Comparison of ENCODE assay signal across 8 mouse cellular contexts in the genomic region with DNA sequence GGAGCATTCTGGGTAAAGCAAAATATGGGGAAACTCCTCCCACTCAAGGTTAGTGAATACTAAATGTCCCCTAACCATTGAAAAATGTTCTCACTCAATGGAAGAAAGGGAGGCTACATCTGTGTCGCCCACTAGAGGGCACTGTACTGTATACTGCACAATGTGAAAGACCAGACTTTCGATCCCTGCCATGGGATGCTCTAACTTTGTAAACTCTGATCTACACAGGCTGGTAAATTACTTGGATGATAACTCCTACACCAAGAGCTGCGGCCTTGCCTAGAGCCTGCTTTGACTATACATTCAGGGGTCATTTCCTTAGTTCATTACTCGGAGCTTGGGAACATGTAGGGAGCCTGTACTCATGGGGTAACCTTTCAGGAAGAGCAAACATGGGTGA. TPM values are rescaled to one million over a fixed set of nuclear protein-coding genes. Genes with fewer than 3 reads are reported as not detected.
DNase-seq lines count a peak whose midpoint lies in the region; ATAC-seq and TF ChIP-seq lines count a peak whose summit lies in the region.

No protein-coding gene starts in this region.

- no peaks in the 10 kb centered on the region for H3K36me3 ChIP-seq in spleen, adult 2 months (ENCODE audit: control insufficient read depth, insufficient read depth, low read length)

- 15% methylated on average over 4 of the region's 4 CpGs for WGBS in spleen, adult 2 months

- peak; percentile 74 for ATAC-seq in megakaryocyte-erythroid progenitor cell, adult 5-6 weeks (replicated peaks; ENCODE audit: low FRiP score, low TSS enrichment, poor library complexity, severe bottlenecking)

- H3K27ac ChIP-seq in embryonic fibroblast, embryonic 13.5 days (ENCODE audit: insufficient read depth, low read length), result peak overlapping the region; percentile 76
- no peak overlapping the region for H3K27ac ChIP-seq in spleen, adult 2 months (ENCODE audit: insufficient read depth, low read length)

- H3K4me1 ChIP-seq in embryonic fibroblast, embryonic 13.5 days (ENCODE audit: control insufficient read depth, insufficient read depth, low read length), result peaks cover 6% of the 10 kb centered on the region
- peaks cover 2% of the 10 kb centered on the region; the same call in 1 of the 2 replicates for H3K4me1 ChIP-seq in spleen, adult 2 months (ENCODE audit: control insufficient read depth, insufficient read depth, insufficient read length)

- DNase-seq in adrenal gland, adult 18-20 months (ENCODE audit: low spot score in 2 of 2), result peak; percentile 27 to 38
- DNase-seq in adrenal gland, postnatal 4 days (ENCODE audit: low spot score in 2 of 2), result no peak
- DNase-seq in adrenal gland, postnatal 36 days, result peak; percentile 36 to 64
- DNase-seq in heart, postnatal 14 days, result peak; percentile 58 to 73
- peak; percentile 57 to 62 for DNase-seq in layer of hippocampus, postnatal 10 days (ENCODE audit: low spot score in 2 of 2)
- peak; percentile 41 to 43 for DNase-seq in spleen, adult 2 months (ENCODE audit: low read depth in 1 of 2, low spot score in 2 of 2)

- no peaks in the 10 kb centered on the region for H3K27me3 ChIP-seq in spleen, adult 2 months (ENCODE audit: control insufficient read depth, insufficient read depth, low read length)

- TF ChIP-seq CTCF in embryonic fibroblast, embryonic 13.5 days (IDR thresholded peaks at IDR 0.05; ENCODE audit: borderline replicate concordance, insufficient read depth, low read length), result no peak; the same call in 1 of the 2 replicates
- TF ChIP-seq CTCF in spleen, adult 2 months (IDR thresholded peaks at IDR 0.05; ENCODE audit: extremely low read depth, insufficient read depth, insufficient read length, insufficient replicate concordance), result peak; percentile 47; the same call in 1 of the 2 replicates

- intact Hi-C loops in heart, postnatal 14 days (cut with DNase I), result loop anchor here (2.0 to 5.0 kb wide), 3 partner anchors 50 to 181 kb away; no protein-coding TSS in a partner anchor

- TF ChIP-seq POLR2A in embryonic fibroblast, embryonic 13.5 days (IDR thresholded peaks at IDR 0.05; ENCODE audit: low read depth, low read length), result no peak
- no peak for TF ChIP-seq POLR2A in spleen, adult 2 months (IDR thresholded peaks at IDR 0.05; ENCODE audit: low read depth, low read length)

- no peak overlapping the region for H3K4me3 ChIP-seq in embryonic fibroblast, embryonic 13.5 days (ENCODE audit: insufficient read depth, low read length)
- H3K4me3 ChIP-seq in spleen, adult 2 months (ENCODE audit: extremely low read depth, insufficient read depth, insufficient read length), result no peak overlapping the region

RNA-seq across cellular contexts. Expression of a gene that starts 44.4 kb away (rescaled TPM):
- total RNA-seq in adrenal gland, adult 18-20 months (2021), result 1,000 to 10,000 TPM; 3,946 to 4,032 TPM
- total RNA-seq in adrenal gland, postnatal 4 days (2021), result 1,000 to 10,000 TPM; 1,260 to 1,409 TPM
- 1,000 to 10,000 TPM; 1,561 to 3,265 TPM for total RNA-seq in adrenal gland, postnatal 36 days (2021)
- polyA plus RNA-seq in embryonic fibroblast, embryonic 13.5 days (2011; ENCODE audit: insufficient read length, low read depth, missing spikeins), result 2,507 and 2,625 TPM in 2 replicates
- 1,000 to 10,000 TPM; 1,048 to 1,357 TPM for total RNA-seq in heart, postnatal 14 days (2021)
- total RNA-seq in layer of hippocampus, postnatal 10 days (2021), result 1,000 to 10,000 TPM; 1,788 to 2,276 TPM
- total RNA-seq in megakaryocyte-erythroid progenitor cell, adult 5-6 weeks (2014; fragmentation: Nextera tagmentation), result 3,454 and 3,626 TPM in 2 replicates
- total RNA-seq in megakaryocyte-erythroid progenitor cell, adult 5-6 weeks (2017), result 5,878 and 7,940 TPM in 2 replicates
- 1,187 and 1,452 TPM in 2 replicates for polyA plus RNA-seq in spleen, adult 2 months (2012; rRNA removed)

Comparison
In these comparisons a context has a peak if more than half of its experiments do, and no peak if none do; other contexts are left out.
1. DNase-seq: peak in adrenal gland, adult 18-20 months (2 of 2), adrenal gland, postnatal 36 days (2 of 2), heart, postnatal 14 days (2 of 2), layer of hippocampus, postnatal 10 days (2 of 2) and spleen, adult 2 months (2 of 2); none in adrenal gland, postnatal 4 days (0 of 2).